Mouse (Mus musculus): ENCODE results near the gene Gmds.

DNA sequence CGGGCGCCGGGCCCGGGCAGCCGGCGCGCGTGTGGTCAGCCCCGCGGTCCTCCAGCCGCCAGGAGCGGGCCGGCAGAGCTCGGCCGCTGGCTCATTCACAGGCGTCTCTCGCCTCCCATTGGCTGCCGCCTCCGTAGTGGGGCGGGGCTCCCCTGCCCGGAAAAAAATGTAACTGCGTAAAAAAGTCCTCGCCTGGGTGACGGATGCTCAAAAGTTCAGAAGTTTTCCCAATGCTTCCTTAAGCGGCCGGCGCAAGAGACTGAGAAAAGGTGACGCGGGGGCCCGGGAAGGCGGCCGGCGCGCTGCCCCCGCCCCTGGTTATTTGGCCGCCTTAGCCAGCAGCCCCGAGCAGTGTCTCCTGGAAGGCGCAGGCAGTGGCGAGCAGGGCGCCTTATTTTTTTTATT, 532.1 kb downstream of the Gmds start, which contains the start of gene Foxc1:
- TF ChIP-seq CTCF (IDR thresholded peaks at IDR 0.05; ENCODE audit: low read depth, low read length) (no peak), POLR2A (IDR thresholded peaks at IDR 0.05; ENCODE audit: borderline replicate concordance, low read depth, low read length) (no peak)

All from bone marrow macrophage, adult 2 months (primary cell).